Mouse (Mus musculus): ENCODE measurements around the gene Tanc1.
A peak's percentile ranks its signal among the peaks of the same experiment; 100 is the strongest.
"Not testable (repeated sequence)": the region's sequence is repeated elsewhere in the genome, so short reads cannot be mapped to it uniquely, and the experiment has no call there.

The Tanc1 gene

GRCm38 (mm10) chr2:59611831-59612732 lies at the start of gene Tanc1:
Gene Tanc1, plus strand, starts transcription at chr2:59612042.
- DNase-seq (ENCODE audit: low read depth, low spot score) = peak; percentile 83

DNA sequence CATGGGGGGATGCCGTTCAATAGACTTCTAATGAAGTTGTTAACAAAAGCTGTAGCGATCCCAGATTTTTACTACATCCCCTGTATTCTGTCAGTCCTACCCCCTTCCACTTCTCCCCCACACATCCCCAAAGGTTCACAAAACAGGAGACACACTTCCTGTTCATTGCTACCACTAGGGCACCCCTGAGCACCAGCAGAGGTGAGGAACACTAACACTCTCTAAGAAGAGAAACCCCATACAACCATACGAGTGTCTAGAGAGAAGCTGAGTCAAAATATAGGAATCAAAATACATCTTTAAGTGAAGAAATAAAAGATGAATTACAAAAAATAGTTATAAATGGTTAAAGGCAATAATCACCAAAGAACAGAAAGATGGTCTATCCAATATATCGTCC lies 49.6 kb upstream of the Tanc1 start:
- DNase-seq (ENCODE audit: low read depth, low spot score) = no peak

GRCm38 (mm10) chr2:59562696-59563095 lies 49.1 kb upstream of the Tanc1 start:
- no peak for DNase-seq (ENCODE audit: low read depth, low spot score)

DNA sequence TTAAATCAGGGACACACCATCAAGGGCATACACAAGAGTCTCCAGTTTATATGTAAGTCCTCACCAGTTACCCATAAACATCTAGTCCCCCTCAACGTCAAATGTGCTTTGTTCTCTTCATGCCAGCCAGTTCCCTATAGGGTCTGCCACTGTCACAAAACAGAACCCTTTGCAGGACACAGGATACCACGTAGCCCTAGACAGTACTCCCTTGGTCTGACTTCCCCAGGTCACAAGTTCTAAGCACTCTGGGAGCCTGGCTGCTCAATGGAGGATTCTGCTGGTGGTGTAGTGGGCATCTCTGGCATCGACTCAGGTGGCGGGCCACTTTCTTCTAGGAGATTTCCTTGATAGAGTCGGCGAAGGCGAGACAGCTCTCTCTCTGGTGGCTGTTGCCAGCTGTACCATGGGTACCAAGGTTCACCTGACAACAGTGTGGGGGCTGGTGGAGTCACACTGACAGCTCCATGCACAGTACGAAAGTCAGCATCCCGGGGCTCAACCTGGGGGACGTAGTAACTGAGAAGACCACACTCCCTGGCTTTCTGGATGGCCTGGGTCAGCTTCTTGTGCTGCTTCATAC lies 47.7 kb upstream of the Tanc1 start:
- DNase-seq (ENCODE audit: low read depth, low spot score) = not testable (repeated sequence)

DNA sequence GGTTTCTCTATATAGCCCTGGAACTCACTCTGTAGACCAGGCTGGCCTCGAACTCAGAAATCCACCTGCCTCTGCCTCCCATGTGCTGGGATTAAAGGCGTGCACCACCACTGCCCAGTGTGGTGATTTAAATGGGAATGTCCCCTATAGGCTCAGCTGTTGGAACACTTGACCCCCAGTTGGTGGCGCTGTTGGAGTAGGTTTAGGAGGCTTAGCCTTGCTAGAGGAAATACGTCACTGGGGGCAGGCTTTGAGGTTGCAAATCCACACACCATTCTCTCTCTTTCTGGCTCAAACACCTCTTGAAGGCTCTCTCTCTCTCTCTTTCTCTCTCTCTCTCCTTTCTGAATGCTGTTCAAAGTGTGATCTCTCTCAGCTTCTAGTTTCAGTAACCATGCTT lies 46.9 kb upstream of the Tanc1 start:
- peak; percentile 76 for DNase-seq (ENCODE audit: low read depth, low spot score)

- no peak for DNase-seq (ENCODE audit: low read depth, low spot score)
Measured at GRCm38 (mm10) chr2:59580939-59581338, 30.9 kb upstream of the Tanc1 start.

GRCm38 (mm10) chr2:59583961-59584360 lies 27.9 kb upstream of the Tanc1 start:
- DNase-seq (ENCODE audit: low read depth, low spot score) = no peak

DNA sequence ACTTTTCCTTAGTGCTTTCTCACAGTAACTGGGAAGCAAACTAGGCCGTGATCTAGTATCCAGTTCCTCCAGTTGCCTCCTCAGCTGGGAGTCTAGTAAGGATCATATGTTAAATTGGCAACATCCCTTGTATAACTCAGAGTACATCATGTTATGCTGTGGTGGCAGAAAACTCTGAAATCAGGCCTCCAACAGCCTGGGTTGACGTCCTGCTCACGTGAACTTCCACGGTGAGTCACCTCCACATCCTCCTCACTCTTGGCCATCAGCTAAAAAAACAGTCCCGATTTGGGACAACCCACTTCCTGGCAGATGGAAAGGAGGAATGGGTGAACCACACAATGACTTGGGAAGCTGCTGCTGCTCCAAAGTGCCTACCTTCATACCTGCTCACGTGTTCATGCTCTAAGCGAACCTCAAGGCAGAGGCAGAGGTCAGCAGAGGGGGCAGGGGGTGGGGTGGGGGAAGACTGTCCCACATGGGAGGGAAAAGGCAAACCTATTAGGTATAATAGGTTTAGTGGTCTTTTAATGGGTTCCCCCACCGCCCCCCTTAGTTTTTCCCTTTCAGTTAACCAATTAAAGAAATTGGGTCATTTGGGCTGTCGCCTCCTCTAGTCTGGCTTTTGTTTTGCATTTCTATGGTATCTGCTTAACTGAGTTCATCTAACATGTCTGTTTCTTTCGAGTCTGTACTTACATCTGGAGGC lies 24.3 kb upstream of the Tanc1 start:
- no peak for DNase-seq (ENCODE audit: low read depth, low spot score)

GRCm38 (mm10) chr2:59588096-59588405 lies 23.8 kb upstream of the Tanc1 start:
- no peak for DNase-seq (ENCODE audit: low read depth, low spot score)

- no peak for DNase-seq (ENCODE audit: low read depth, low spot score)
Measured at GRCm38 (mm10) chr2:59593341-59593902, 18.4 kb upstream of the Tanc1 start.

- DNase-seq (ENCODE audit: low read depth, low spot score) = no peak
Measured at GRCm38 (mm10) chr2:59594095-59594494, 17.7 kb upstream of the Tanc1 start.

DNA sequence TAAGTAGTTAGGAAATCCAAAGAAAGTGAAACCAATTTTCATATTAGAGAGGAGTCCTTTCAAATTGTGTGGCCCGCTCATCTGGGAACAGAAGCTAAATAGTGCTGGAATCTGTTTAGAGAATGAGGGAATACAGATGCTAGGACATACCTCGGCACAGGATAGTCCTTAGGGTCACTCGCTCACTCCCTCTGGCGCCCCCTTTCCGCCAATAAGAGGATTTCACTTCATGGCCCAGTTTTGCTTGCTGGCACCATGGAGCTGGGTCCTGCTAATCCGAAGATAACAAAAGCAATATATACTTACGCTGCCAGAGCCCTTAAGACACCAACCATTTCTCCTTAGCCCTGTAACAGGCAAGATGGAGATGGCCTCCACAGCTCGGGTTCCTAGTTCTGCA lies 15.3 kb upstream of the Tanc1 start:
- peak; percentile 74 for DNase-seq (ENCODE audit: low read depth, low spot score)

DNA sequence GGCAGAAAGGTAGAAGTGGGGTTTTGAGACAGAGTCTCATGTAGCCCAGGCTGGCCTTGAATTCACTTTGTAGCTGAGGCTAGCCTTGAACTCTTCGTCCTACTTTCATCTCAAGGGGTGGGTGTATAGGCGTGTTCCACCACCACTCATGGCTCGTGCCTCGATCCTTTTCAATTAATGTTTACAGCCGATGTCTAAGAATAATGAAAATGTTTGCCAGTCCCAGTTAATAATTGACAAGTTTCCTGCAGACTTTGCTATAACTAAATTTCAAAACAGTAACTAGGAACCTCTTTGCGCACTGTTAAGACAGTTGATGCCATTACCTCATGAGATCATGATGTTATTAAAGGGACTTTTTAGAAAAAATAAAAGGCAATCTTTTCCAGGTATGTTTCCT lies 13.6 kb upstream of the Tanc1 start:
- no peak for DNase-seq (ENCODE audit: low read depth, low spot score)

DNA sequence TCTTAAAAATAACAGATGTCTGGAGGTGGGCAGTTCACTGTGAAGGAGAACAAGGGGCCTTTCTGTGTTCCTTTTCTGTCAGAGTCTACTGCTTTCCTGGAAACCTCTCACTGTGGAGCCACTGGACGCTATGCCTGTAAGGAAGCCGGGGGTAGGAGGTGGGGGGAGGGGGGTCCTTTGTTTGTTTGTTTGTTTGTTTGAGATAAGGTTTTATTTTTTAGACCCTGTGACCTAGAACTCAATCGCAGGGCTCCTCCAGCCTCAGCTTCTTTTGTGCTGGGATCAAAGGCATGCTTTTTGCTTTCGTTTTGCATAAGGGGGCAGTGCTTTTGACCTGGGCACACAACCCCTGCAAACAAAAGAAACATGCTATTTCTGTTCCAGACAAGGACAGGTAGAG lies 12.9 kb upstream of the Tanc1 start:
- DNase-seq (ENCODE audit: low read depth, low spot score) = no peak

- DNase-seq (ENCODE audit: low read depth, low spot score) = no peak
Measured at GRCm38 (mm10) chr2:59599338-59600111, 12.3 kb upstream of the Tanc1 start.

DNA sequence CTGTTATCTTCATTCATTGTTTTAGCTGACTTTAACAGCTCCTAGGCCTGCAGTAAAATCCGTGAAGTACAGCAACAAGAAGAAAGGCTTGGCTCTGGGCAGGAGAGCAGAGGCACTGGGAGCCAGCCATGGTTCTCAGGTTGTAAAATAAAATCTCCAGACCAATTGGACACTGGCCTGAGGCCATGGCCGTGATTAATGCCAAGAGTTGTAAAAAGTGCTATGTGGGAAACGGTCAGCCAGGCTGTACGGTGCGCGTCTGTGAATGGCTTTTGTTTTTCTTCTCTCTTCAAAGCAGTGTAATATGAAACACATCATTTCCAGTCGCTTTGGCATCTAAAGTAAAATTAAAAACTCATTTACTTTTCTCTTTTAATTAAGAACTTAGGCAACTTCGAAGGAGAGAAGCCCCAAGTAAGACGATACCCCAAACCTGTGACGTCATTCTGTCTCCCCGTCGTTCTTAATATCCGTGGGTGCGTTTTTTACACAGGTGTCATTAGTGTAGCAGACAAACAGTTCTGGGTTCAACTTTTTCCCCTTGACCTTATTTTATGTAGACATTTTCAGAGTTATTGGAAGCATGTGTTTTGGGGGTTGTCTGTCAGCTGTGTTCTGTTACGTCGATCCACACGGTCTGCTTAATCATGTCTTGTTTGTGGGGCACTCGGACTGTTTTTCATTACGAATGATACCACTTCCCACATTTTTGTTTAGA lies 11.6 kb upstream of the Tanc1 start:
- no peak for DNase-seq (ENCODE audit: low read depth, low spot score)

GRCm38 (mm10) chr2:59600980-59601379 lies 10.9 kb upstream of the Tanc1 start:
- no peak for DNase-seq (ENCODE audit: low read depth, low spot score)

- DNase-seq (ENCODE audit: low read depth, low spot score) = no peak
Measured at GRCm38 (mm10) chr2:59601452-59601851, 10.4 kb upstream of the Tanc1 start.

DNA sequence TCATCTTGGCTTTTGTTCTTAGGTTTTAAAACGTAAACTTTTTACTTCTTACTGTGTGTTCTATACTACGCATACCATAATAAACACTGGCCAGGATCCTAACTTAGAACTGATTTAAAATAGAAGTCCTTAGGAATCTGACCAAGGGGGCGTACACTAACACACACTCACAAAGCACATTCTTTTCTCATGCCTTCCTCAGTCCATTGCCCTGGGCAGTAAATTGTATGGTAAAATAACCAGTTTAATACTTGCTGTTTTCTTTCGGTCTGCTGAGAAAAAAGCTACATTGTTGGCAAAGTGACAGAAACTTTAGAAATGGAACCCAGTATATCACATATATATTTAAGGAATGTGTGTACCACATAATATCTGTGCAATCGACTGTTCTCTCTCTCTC lies 2.9 kb upstream of the Tanc1 start:
- no peak for DNase-seq (ENCODE audit: low read depth, low spot score)

- no peak for DNase-seq (ENCODE audit: low read depth, low spot score)
Measured at GRCm38 (mm10) chr2:59611216-59611810, 529 bp upstream of the Tanc1 start.
